Mouse (Mus musculus): ENCODE results near the gene Evc. TPM values are rescaled to one million over a fixed set of nuclear protein-coding genes. Genes with fewer than 3 reads are reported as not detected.

Gene Evc
- polyA plus RNA-seq (2017; shearing (Covaris generic)) = not detected

- no peak for ATAC-seq
Observed at GRCm38 (mm10) chr5:37336485-37337105, at the start of gene Evc. Evc (minus strand) TSS chr5:37336894.

- ATAC-seq = no peak
Observed at GRCm38 (mm10) chr5:37383570-37383969, 46.9 kb upstream of the Evc start.

- ATAC-seq = no peak
Observed at GRCm38 (mm10) chr5:37380641-37381040, 43.9 kb upstream of the Evc start.

GRCm38 (mm10) chr5:37377376-37377775 lies 40.7 kb upstream of the Evc start:
- ATAC-seq = no peak

- no peak for ATAC-seq
Observed at GRCm38 (mm10) chr5:37368796-37369195, 32.1 kb upstream of the Evc start.

GRCm38 (mm10) chr5:37365751-37366150 lies 29.1 kb upstream of the Evc start:
- no peak for ATAC-seq

GRCm38 (mm10) chr5:37363284-37363683 lies 26.6 kb upstream of the Evc start:
- ATAC-seq = no peak

GRCm38 (mm10) chr5:37362618-37363017 lies 25.9 kb upstream of the Evc start:
- ATAC-seq = no peak

GRCm38 (mm10) chr5:37356027-37356426 lies 19.3 kb upstream of the Evc start:
- no peak for ATAC-seq

GRCm38 (mm10) chr5:37354385-37354784 lies 17.7 kb upstream of the Evc start:
- ATAC-seq = no peak

GRCm38 (mm10) chr5:37351791-37352190 lies 15.1 kb upstream of the Evc start:
- no peak for ATAC-seq

GRCm38 (mm10) chr5:37343962-37344361 lies 7.3 kb upstream of the Evc start:
- ATAC-seq = no peak

GRCm38 (mm10) chr5:37338288-37338687 lies 1.6 kb upstream of the Evc start, which contains the start of gene Evc2:
Evc2 (plus strand) TSS chr5:37338499.
- ATAC-seq = no peak

GRCm38 (mm10) chr5:37337696-37338095 lies 1.0 kb upstream of the Evc start:
- ATAC-seq = no peak

GRCm38 (mm10) chr5:37335061-37335460 lies 1.6 kb downstream of the Evc start:
- ATAC-seq = no peak

GRCm38 (mm10) chr5:37332066-37332465 lies 4.6 kb downstream of the Evc start:
- ATAC-seq = no peak

GRCm38 (mm10) chr5:37331133-37331505 lies 5.6 kb downstream of the Evc start:
- no peak for ATAC-seq

GRCm38 (mm10) chr5:37330449-37331132 lies 6.1 kb downstream of the Evc start:
- no peak for ATAC-seq

GRCm38 (mm10) chr5:37326675-37327074 lies 10.0 kb downstream of the Evc start:
- no peak for ATAC-seq

GRCm38 (mm10) chr5:37320761-37321160 lies 15.9 kb downstream of the Evc start:
- ATAC-seq = no peak

- ATAC-seq = no peak
Observed at GRCm38 (mm10) chr5:37320174-37320573, 16.5 kb downstream of the Evc start.

- ATAC-seq = no peak
Observed at GRCm38 (mm10) chr5:37318715-37319114, 18.0 kb downstream of the Evc start.

GRCm38 (mm10) chr5:37312980-37313722 lies 23.5 kb downstream of the Evc start:
- ATAC-seq = no peak

GRCm38 (mm10) chr5:37310026-37310425 lies 26.7 kb downstream of the Evc start:
- ATAC-seq = no peak

Data from inflammation-experienced regulatory T-cells, adult 6 months (primary cell).